Mouse (Mus musculus) midbrain, embryonic 13.5 days (tissue): ENCODE measurements around the gene Gtf2h4. TPM values are rescaled to one million over a fixed set of nuclear protein-coding genes. Genes with fewer than 3 reads are reported as not detected.

Experiments
- ATAC-seq: fragments of 200-750 bp; cut with Nextera tagmentation; 2 replicates; pipeline ENCODE4 v1.8.0; 2017; ENCODE audit warnings: mild to moderate bottlenecking, moderate TSS enrichment, moderate library complexity
- H3K27ac ChIP-seq: fragments of 300-500 bp; sonication (generic); 2 replicates; pipeline ENCODE4 v1.5.1; 2015; ENCODE audit warnings: inconsistent platforms, mild to moderate bottlenecking, moderate library complexity
- H3K27me3 ChIP-seq: fragments of 300-500 bp; sonication (generic); 2 replicates; pipeline ENCODE4 v1.6.1; 2015; ENCODE audit warnings: mild to moderate bottlenecking, inconsistent platforms
- H3K36me3 ChIP-seq: fragments of 300-500 bp; sonication (generic); 2 replicates; pipeline ENCODE4 v1.6.1; 2015; ENCODE audit warnings: mild to moderate bottlenecking, inconsistent platforms
- H3K4me1 ChIP-seq: fragments of 300-500 bp; sonication (generic); replicated peaks from 2 replicates; pipeline ENCODE4 v1.6.1; 2015; ENCODE audit warnings: inconsistent platforms
- H3K4me2 ChIP-seq: fragments of 300-500 bp; sonication (generic); replicated peaks from 2 replicates; pipeline ENCODE4 v1.6.1; 2015; ENCODE audit warnings: moderate library complexity, mild to moderate bottlenecking, inconsistent platforms
- H3K4me3 ChIP-seq: fragments of 300-500 bp; sonication (generic); replicated peaks from 2 replicates; pipeline ENCODE4 v1.5.1; 2015; ENCODE audit warnings: mild to moderate bottlenecking, inconsistent platforms
- H3K9ac ChIP-seq: fragments of 300-500 bp; sonication (generic); replicated peaks from 2 replicates; pipeline ENCODE4 v1.6.1; 2015; ENCODE audit warnings: mild to moderate bottlenecking, inconsistent platforms
- H3K9me3 ChIP-seq: fragments of 300-500 bp; sonication (generic); 2 replicates; pipeline ENCODE4 v1.6.1; 2016; ENCODE audit warnings: mild to moderate bottlenecking, inconsistent platforms
- WGBS: fragments of 180-500 bp; shearing (Covaris S2); methylation state at CpG from one replicate; pipeline ENCODE4 v1.1.7; 2015; 5-methylcytosine and 5-hydroxymethylcytosine counted together
- polyA plus RNA-seq: library from polyadenylated mRNA; unstranded; fragments of >200 nt; fragmentation: Nextera tagmentation; extraction: Ambion mirVana; gene quantifications from 2 replicates; pipeline ENCODE4 v1.2.1, GENCODE M21; 2015

The Gtf2h4 gene
- polyA plus RNA-seq, 1 experiment from 2014 or later: 31.5 TPM

GRCm38 (mm10) chr17:35695289-35695688 lies 21.8 kb upstream of the Gtf2h4 start:
- peaks cover 47% of the 10 kb centered on the region for H3K36me3 ChIP-seq
- ATAC-seq: no peak
- no peak overlapping the region for H3K9ac ChIP-seq
- no peaks in the 10 kb centered on the region for H3K27me3 ChIP-seq
- H3K4me2 ChIP-seq: no peak overlapping the region
- peaks cover 3% of the 10 kb centered on the region; the same call in 1 of the 2 replicates for H3K9me3 ChIP-seq
- H3K4me1 ChIP-seq: peaks cover 36% of the 10 kb centered on the region
- 92% methylated on average over 2 of the region's 2 CpGs for WGBS
- H3K27ac ChIP-seq: no peak overlapping the region
- no peak overlapping the region for H3K4me3 ChIP-seq

- H3K4me1 ChIP-seq: peaks cover 26% of the 10 kb centered on the region
Observed at GRCm38 (mm10) chr17:35693906-35694305, 20.4 kb upstream of the Gtf2h4 start.

GRCm38 (mm10) chr17:35692368-35692767 lies 18.8 kb upstream of the Gtf2h4 start:
- no peak for ATAC-seq
- H3K4me1 ChIP-seq: peaks cover 14% of the 10 kb centered on the region
- 78% methylated on average over 4 of the region's 4 CpGs for WGBS
- H3K27ac ChIP-seq: no peak overlapping the region
- no peaks in the 10 kb centered on the region for H3K27me3 ChIP-seq
- peaks cover 75% of the 10 kb centered on the region for H3K36me3 ChIP-seq
- H3K4me3 ChIP-seq: no peak overlapping the region
- H3K9me3 ChIP-seq: peaks cover 3% of the 10 kb centered on the region; the same call in 1 of the 2 replicates
- H3K9ac ChIP-seq: no peak overlapping the region
- H3K4me2 ChIP-seq: no peak overlapping the region

More at GRCm38 (mm10) chr17:35693906-35694305, 20.4 kb upstream of the Gtf2h4 start:
- H3K27me3 ChIP-seq: no peaks in the 10 kb centered on the region
- WGBS: 95% methylated on average over 5 of the region's 5 CpGs
- ATAC-seq: no peak
- no peak overlapping the region for H3K4me2 ChIP-seq
- H3K36me3 ChIP-seq: peaks cover 59% of the 10 kb centered on the region
- no peak overlapping the region for H3K27ac ChIP-seq
- peaks cover 3% of the 10 kb centered on the region; the same call in 1 of the 2 replicates for H3K9me3 ChIP-seq
- no peak overlapping the region for H3K4me3 ChIP-seq
- no peak overlapping the region for H3K9ac ChIP-seq

DNA sequence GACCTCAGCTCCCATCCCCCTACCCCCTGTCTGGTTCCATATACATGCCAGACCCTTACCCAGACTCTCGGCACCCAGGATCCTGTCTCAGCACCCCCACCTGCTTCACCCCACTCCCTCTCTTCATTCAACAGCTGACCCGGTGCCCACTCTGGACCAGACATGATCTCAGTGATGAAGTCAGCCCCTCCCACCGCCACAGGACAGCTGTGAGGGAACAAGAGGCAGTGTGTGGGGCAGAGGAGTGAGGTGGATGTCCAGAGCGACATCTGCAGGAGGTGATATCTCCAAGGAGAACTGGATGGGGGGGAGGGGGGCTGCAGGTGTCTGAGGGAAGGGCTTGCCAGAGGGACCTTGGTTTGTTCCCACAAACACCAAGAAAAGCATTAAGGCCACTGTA lies 18.3 kb upstream of the Gtf2h4 start:
- Histone ChIP-seq H3K9ac (no peak overlapping the region), H3K27me3 (no peaks in the 10 kb centered on the region), H3K36me3 (peaks cover 80% of the 10 kb centered on the region), H3K4me3 (no peak overlapping the region), H3K4me1 (peaks cover 14% of the 10 kb centered on the region), H3K27ac (no peak overlapping the region), H3K9me3 (peaks cover 3% of the 10 kb centered on the region; the same call in 1 of the 2 replicates), H3K4me2 (no peak overlapping the region)
- WGBS: 81% methylated on average over 4 of the region's 4 CpGs
- no peak for ATAC-seq

- H3K4me3 ChIP-seq: no peak overlapping the region
- 95% methylated on average over 18 of the region's 18 CpGs for WGBS
- H3K9ac ChIP-seq: no peak overlapping the region; the same call in 1 of the 2 replicates
- no peaks in the 10 kb centered on the region for H3K9me3 ChIP-seq
- H3K36me3 ChIP-seq: peaks cover 88% of the 10 kb centered on the region
- no peak overlapping the region for H3K4me2 ChIP-seq
- no peak for ATAC-seq
- no peaks in the 10 kb centered on the region for H3K27me3 ChIP-seq
- no peak overlapping the region for H3K27ac ChIP-seq
- H3K4me1 ChIP-seq: peaks cover 26% of the 10 kb centered on the region
Observed at GRCm38 (mm10) chr17:35689936-35690645, 16.6 kb upstream of the Gtf2h4 start.

DNA sequence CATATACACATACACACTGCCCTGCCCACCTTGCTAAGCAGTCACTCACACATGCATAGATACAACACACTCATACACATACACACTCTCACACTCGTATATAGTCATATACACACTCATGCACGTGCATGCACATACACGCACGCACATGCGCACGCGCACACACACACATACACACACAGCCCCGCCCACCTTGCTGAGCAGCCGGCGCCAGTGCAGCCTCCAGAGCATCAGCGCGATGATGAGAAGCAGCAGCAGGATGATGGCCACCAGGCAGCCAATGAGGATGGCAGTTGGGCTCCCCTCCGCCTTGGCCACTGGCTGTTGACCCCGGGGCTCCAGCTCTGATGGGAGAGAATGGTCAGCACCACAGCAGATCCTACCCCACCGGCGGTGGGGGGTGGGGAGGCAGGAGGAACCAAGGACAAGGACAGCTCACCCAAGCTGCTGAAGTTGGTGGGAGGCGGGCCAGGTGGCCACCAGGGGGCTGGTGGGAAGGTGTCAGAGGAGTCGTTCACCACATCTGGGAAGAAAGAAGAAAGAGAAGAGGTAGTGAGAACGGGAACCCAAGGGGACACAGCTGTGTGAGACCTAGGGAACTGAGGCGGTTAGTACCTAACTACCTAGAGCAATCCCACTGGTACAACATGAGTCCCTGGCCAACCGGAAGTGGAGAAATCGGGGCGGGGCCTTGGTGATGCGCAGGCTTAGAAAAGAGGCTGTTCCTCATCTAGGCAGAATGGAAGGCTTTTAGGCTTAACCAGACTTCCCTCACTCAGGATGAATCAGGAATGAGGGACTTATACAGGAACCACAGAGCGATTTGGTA lies 15.0 kb upstream of the Gtf2h4 start:
- Histone ChIP-seq H3K4me2 (no peak overlapping the region), H3K27me3 (no peaks in the 10 kb centered on the region), H3K4me3 (no peak overlapping the region), H3K9me3 (no peaks in the 10 kb centered on the region), H3K27ac (no peak overlapping the region), H3K4me1 (peaks cover 31% of the 10 kb centered on the region), H3K9ac (no peak overlapping the region), H3K36me3 (peaks cover 98% of the 10 kb centered on the region)
- ATAC-seq: no peak
- WGBS: 93% methylated on average over 25 of the region's 25 CpGs

DNA sequence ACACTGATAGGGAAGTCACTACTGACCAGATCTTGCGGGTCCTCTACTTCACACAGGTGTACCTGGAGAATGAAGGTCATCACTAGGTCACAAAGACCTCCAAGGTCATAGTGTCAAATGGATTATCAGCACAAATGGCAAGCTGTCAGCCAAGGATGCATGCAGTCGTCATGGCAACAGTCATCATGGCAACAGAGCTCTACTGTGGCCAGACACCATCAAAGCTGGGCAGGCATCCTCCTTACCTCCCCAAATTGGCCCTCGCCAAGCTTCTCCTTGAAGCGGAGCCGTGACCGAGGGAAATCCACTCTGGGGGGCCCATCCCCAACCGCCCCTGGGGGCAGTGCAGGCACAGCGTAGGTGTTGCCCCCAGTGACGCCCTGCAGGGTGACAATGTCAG lies 11.5 kb upstream of the Gtf2h4 start:
- Histone ChIP-seq H3K9me3 (no peaks in the 10 kb centered on the region), H3K4me1 (peaks cover 31% of the 10 kb centered on the region), H3K36me3 (peaks cover 97% of the 10 kb centered on the region), H3K9ac (peak overlapping the region; percentile 60), H3K27me3 (no peaks in the 10 kb centered on the region), H3K27ac (peak overlapping the region; percentile 77), H3K4me2 (no peak overlapping the region), H3K4me3 (no peak overlapping the region)
- peak; percentile 44 for ATAC-seq
- 48% methylated on average over 9 of the region's 9 CpGs for WGBS

DNA sequence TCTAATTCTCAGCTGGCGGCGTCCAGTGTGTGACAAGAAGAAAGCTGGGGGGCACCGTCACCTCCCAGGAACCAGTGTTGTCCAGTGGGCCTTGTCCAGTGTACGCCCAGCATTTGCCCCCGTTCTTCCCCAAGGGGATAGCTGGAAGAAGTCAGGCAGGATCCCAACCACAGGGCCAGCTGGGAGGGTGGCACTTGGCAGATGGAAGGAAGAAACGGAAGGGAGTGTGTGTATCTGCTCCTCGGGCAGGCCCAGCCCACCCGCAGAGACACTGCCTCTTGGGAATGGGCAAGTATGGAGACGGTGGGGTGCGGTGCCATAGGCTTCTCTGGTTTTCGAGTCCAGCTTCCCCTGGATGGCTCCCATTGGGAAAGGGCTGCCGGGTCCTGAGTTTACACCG lies 8.4 kb upstream of the Gtf2h4 start:
- Histone ChIP-seq H3K9me3 (no peaks in the 10 kb centered on the region), H3K9ac (0 out of 2 replicates have a peak overlapping the region, but pooled peaks have one; percentile 14), H3K27ac (no peak overlapping the region), H3K36me3 (peaks cover 71% of the 10 kb centered on the region), H3K4me2 (no peak overlapping the region), H3K4me3 (no peak overlapping the region), H3K4me1 (peaks cover 24% of the 10 kb centered on the region), H3K27me3 (no peaks in the 10 kb centered on the region)
- 87% methylated on average over 13 of the region's 13 CpGs for WGBS
- ATAC-seq: no peak

GRCm38 (mm10) chr17:35680591-35680990 lies 7.1 kb upstream of the Gtf2h4 start:
- Histone ChIP-seq H3K9me3 (no peaks in the 10 kb centered on the region), H3K4me3 (no peak overlapping the region), H3K4me1 (peaks cover 10% of the 10 kb centered on the region), H3K9ac (no peak overlapping the region), H3K36me3 (peaks cover 57% of the 10 kb centered on the region), H3K4me2 (no peak overlapping the region), H3K27me3 (no peaks in the 10 kb centered on the region), H3K27ac (peak overlapping the region; percentile 51)
- WGBS: 37% methylated on average over 6 of the region's 6 CpGs
- ATAC-seq: 0 out of 2 replicates have a peak, but pooled peaks have one; percentile 27

GRCm38 (mm10) chr17:35672527-35672926 lies 1.0 kb downstream of the Gtf2h4 start:
- Histone ChIP-seq H3K27ac (no peak overlapping the region), H3K9me3 (no peaks in the 10 kb centered on the region), H3K4me3 (peak overlapping the region; percentile 77), H3K36me3 (peaks cover 22% of the 10 kb centered on the region), H3K9ac (no peak overlapping the region; the same call in 1 of the 2 replicates), H3K27me3 (no peaks in the 10 kb centered on the region), H3K4me2 (peak overlapping the region; percentile 90), H3K4me1 (peaks cover 18% of the 10 kb centered on the region)
- WGBS: 89% methylated on average over 6 of the region's 6 CpGs
- no peak for ATAC-seq

DNA sequence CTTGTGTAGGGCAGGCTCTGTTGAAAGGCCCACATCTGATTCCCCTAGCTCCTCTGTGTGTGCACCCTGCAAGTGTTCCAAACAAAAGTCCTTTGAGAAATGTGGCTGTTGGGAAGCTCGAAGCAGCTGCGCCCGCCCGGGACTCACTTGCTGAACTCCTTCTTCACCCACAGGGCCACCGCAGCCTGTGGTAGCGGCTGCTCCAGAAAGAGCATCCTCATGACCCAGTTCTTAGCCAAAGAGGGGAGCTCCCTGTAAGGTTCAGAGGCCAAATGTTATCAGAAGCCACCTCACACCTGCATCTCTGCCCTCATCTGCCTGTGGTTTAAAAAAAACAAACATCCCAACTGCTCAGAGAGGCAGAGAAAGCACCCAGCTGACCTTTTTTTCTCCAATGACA lies 1.7 kb downstream of the Gtf2h4 start:
- H3K4me2 ChIP-seq: no peak overlapping the region
- H3K9ac ChIP-seq: no peak overlapping the region
- H3K9me3 ChIP-seq: no peaks in the 10 kb centered on the region
- no peak overlapping the region for H3K4me3 ChIP-seq
- H3K27ac ChIP-seq: no peak overlapping the region
- no peaks in the 10 kb centered on the region for H3K27me3 ChIP-seq
- H3K36me3 ChIP-seq: peaks cover 22% of the 10 kb centered on the region
- 90% methylated on average over 6 of the region's 6 CpGs for WGBS
- ATAC-seq: no peak
- peaks cover 20% of the 10 kb centered on the region for H3K4me1 ChIP-seq

DNA sequence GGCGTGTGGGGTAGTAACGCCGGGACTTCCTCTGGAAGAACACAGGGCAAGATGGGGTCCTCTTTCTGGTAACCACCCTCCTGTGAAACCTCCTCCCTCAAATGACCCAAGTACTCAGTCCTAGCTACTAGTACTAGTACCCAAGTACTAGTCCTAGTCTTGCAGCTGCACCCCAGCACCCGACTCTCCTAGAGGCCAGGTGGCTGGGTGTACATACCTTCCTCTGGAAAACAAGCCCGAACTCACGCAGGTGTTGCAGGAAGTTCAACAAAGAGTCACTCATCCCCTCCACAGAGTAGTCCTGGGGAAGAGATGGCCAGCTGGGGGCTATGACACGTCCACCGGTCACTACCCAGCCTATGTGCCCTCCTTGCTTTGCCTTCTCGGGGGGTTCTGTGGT lies 3.8 kb downstream of the Gtf2h4 start:
- no peak overlapping the region for H3K4me2 ChIP-seq
- H3K9ac ChIP-seq: no peak overlapping the region; the same call in 1 of the 2 replicates
- ATAC-seq: no peak
- no peak overlapping the region for H3K4me3 ChIP-seq
- no peak overlapping the region for H3K27ac ChIP-seq
- WGBS: 96% methylated on average over 9 of the region's 9 CpGs
- no peaks in the 10 kb centered on the region for H3K9me3 ChIP-seq
- peaks cover 22% of the 10 kb centered on the region for H3K36me3 ChIP-seq
- peaks cover 30% of the 10 kb centered on the region for H3K4me1 ChIP-seq
- H3K27me3 ChIP-seq: no peaks in the 10 kb centered on the region
